Mouse (Mus musculus) yolk sac, embryonic 10.5 days (tissue): ENCODE measurements at regions not wholly inside any gene's neighbourhood (a gene's known extent, or its start where the extent isn't known, plus 50 kb on each side); places are given as distances from the start of the nearest gene placed in this dataset.

ENCODE experiments used
- DNase-seq: peaks from one replicate; pipeline ENCODE4 v3.0.0-alpha.2; 2017; ENCODE audit warnings: low spot score

- no peak for DNase-seq
Measured at GRCm38 (mm10) chr6:99895558-99895957, 169.4 kb upstream of the Prok2 start.

- no peak for DNase-seq
Measured at GRCm38 (mm10) chr6:99893936-99894335, 167.7 kb upstream of the Prok2 start.

- DNase-seq: no peak
Measured at GRCm38 (mm10) chr6:99892204-99892603, 166.0 kb upstream of the Prok2 start.

- no peak for DNase-seq
Measured at GRCm38 (mm10) chr6:99891790-99892189, 165.6 kb upstream of the Prok2 start.

- no peak for DNase-seq
Measured at GRCm38 (mm10) chr6:99890805-99891204, 164.6 kb upstream of the Prok2 start.

- DNase-seq: peak; percentile 11
Measured at GRCm38 (mm10) chr6:99889055-99889454, 162.9 kb upstream of the Prok2 start.

GRCm38 (mm10) chr6:99887904-99888303 is 161.7 kb upstream of the Prok2 start:
- DNase-seq: no peak

- no peak for DNase-seq
Measured at GRCm38 (mm10) chr6:99884755-99885154, 158.6 kb upstream of the Prok2 start.

GRCm38 (mm10) chr6:99884054-99884453 is 157.9 kb upstream of the Prok2 start:
- DNase-seq: no peak

GRCm38 (mm10) chr6:99881606-99882005 is 155.4 kb upstream of the Prok2 start:
- no peak for DNase-seq

- DNase-seq: no peak
Measured at GRCm38 (mm10) chr6:99874852-99875251, 148.7 kb upstream of the Prok2 start.

GRCm38 (mm10) chr6:99874029-99874428 is 147.8 kb upstream of the Prok2 start:
- DNase-seq: no peak

GRCm38 (mm10) chr6:99866061-99866460 is 139.9 kb upstream of the Prok2 start:
- no peak for DNase-seq

- no peak for DNase-seq
Measured at GRCm38 (mm10) chr6:99864949-99865348, 138.8 kb upstream of the Prok2 start.

- no peak for DNase-seq
Measured at GRCm38 (mm10) chr6:99863418-99863817, 137.2 kb upstream of the Prok2 start.

- no peak for DNase-seq
Measured at GRCm38 (mm10) chr6:99857411-99857810, 131.2 kb upstream of the Prok2 start.

GRCm38 (mm10) chr6:99853716-99854115 is 127.5 kb upstream of the Prok2 start:
- DNase-seq: no peak

- no peak for DNase-seq
Measured at GRCm38 (mm10) chr6:99850706-99851105, 124.5 kb upstream of the Prok2 start.

- DNase-seq: no peak
Measured at GRCm38 (mm10) chr6:99845508-99845846, 119.3 kb upstream of the Prok2 start.

GRCm38 (mm10) chr6:99844775-99845507 is 118.7 kb upstream of the Prok2 start:
- DNase-seq: no peak

- no peak for DNase-seq
Measured at GRCm38 (mm10) chr6:99843507-99843906, 117.3 kb upstream of the Prok2 start.

GRCm38 (mm10) chr6:99842723-99843122 is 116.5 kb upstream of the Prok2 start:
- DNase-seq: no peak

- no peak for DNase-seq
Measured at GRCm38 (mm10) chr6:99840823-99841222, 114.6 kb upstream of the Prok2 start.

GRCm38 (mm10) chr6:99833323-99833722 is 107.1 kb upstream of the Prok2 start:
- DNase-seq: no peak
